Mouse (Mus musculus): ENCODE results near the gene Gm17079.
"Not testable (repeated sequence)": the region's sequence is repeated elsewhere in the genome, so short reads cannot be mapped to it uniquely, and the experiment has no call there.

Gene Gm17079

GRCm38 (mm10) chr14:51695368-51695767 lies at the start of gene Gm17079:
Gene Gm17079 (minus strand): TSS chr14:51695468.
- DNase-seq (ENCODE audit: low read depth) = not testable (repeated sequence)

- DNase-seq (ENCODE audit: low read depth) = no peak
Observed at GRCm38 (mm10) chr14:51740347-51741170, 45.3 kb upstream of the Gm17079 start.

DNA sequence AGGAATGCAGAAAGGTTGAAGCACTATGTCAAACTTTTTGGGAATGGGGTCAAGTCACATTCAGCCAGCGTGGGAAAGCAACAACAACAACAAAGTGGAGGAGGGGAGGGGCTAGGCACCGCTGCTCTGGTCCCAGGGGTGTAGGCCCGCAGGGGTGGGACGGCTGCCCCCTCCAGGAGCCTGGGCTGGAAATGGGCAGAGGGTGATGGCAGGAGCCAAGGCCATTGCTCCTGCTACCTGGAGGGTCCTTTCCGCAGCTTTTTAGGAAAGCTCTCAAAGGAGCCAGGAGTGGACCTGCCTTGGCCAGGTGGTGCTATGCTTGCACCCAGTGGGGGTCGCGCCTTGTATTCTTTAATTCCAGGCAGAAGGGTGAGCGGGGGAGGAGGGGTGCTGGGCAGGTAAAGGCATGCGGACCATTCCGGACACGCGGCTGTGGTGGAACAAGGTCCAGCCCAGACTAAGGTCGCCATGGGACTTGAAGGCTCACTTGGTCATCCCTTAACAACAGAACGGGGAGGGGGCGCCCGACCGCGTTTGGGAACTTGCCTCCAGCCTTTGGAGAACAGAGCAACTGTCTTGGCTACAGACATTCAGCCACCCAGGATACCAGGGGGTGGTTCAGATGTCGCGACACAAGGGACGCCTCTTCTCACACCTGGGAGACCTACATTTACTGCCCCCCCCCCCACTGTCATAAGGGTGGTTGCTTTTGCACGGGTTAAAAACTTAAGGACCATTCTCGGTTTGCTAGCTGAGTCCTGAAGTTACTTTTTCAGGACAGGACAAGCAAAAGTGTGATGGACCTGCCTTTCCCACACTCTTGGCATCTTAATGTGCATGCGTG lies 44.1 kb upstream of the Gm17079 start:
- no peak for DNase-seq (ENCODE audit: low read depth)

DNA sequence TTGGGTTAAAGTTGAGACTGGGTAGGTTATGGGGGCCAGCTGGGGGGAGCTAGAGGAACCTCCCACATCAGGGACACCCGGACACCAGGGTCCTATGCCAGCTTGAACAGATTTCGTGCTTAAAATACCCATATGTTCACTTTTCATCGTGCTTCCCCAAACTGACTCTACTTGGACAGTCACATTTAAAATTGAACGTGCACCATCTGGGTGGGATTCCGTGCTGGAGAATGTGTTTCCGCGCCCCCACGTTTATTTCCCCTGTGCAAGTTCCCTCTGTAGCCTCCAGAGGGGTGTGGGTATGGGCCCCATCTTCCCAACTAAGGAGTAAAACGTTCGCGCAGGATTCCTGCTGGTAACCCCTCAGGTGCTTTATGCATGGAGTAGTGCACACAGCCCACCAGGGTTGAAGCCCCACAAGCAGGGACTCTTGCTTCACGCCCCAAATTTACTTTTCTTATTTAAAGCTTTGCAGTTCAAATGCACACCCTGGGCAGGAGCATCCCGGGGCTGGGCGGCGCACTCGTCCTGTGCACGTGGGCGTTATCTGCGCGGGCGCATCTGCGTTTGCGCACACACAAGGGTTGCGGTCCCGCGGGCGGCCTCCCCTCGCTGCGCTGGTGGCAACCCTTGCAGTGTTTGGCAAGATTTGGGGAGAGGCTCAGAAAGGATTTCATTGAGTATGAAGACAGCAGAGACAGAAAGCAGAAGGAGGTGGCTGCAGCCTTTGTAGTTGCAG lies 43.3 kb upstream of the Gm17079 start:
- DNase-seq (ENCODE audit: low read depth) = no peak

- no peak for DNase-seq (ENCODE audit: low read depth)
Observed at GRCm38 (mm10) chr14:51737967-51738366, 42.7 kb upstream of the Gm17079 start.

DNA sequence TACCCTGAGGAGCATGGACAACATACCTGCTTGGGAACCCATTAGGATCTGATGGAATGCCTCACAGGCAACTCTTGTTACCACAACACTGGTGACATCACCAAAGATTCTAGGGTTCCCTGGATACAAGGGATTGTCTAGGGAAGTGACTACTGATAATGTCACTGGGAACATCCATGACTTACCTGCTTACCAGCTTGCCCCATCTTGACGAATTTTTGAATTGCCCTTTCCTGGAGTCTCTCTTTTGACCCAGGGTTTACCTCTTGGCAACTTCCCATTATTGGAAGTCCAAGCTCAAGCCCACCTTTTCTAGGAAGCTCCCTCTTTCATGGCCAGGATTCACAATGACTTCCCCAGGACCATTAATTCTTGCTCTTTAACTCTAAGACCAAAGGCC lies 21.8 kb upstream of the Gm17079 start, which contains the start of gene Gm5800:
Gene Gm5800 (minus strand): TSS at position 101 of the 400 bp plus-strand sequence.
- DNase-seq (ENCODE audit: low read depth) = no peak

- DNase-seq (ENCODE audit: low read depth) = no peak
Observed at GRCm38 (mm10) chr14:51677269-51677668, 18.0 kb downstream of the Gm17079 start.
